Mouse (Mus musculus): ENCODE measurements around the gene E030030I06Rik. TPM values are rescaled to one million over a fixed set of nuclear protein-coding genes. Genes with fewer than 3 reads are reported as not detected.
A peak's percentile ranks its signal among the peaks of the same experiment; 100 is the strongest.
"Not testable (repeated sequence)": the region's sequence is repeated elsewhere in the genome, so short reads cannot be mapped to it uniquely, and the experiment has no call there.

E030030I06Rik gene
- 1.8 and 3.6 TPM in 2 replicates for polyA plus RNA-seq (2014; fragmentation: Nextera tagmentation; extraction: Ambion mirVana)

DNA sequence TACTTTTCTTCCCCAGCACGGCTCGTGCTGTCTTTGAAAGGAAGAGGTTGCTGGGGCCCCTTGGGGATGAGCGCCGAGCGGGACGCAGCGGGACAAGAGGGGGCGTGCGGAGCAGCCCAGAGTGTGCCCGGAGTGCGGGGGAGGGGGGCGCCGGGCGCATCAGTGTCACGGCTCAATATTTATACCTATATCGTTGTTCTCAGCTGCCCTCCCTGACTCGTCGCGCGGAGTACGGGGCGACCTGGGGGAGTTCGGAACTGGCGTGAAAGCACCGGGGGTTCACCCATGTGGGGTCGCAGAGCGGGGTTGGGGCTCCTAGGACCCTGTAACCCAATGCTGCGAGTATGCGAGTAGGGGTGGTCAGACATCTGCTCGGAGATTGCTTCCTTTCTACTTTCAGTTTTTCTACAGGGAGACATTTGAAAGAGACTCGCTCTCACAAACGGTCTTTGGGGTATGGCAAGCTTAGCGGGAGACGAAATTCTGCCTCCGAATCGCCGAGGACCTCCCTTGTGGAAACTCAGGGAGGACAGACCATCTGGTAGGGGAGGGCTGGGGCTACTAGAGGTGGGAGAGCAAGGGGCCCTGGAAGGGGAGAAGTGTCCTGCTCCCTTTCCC is at the start of gene E030030I06Rik:
Gene E030030I06Rik, minus strand, starts transcription at position 198 of the 618 bp plus-strand sequence.
- Histone ChIP-seq H3K36me3 (ENCODE audit: control insufficient read depth, insufficient read depth, low read length) (no peaks in the 10 kb centered on the region), H3K4me3 (replicated peaks; ENCODE audit: low read depth, low read length) (peak within 1 kb of the TSS; percentile 55), H3K9ac (replicated peaks; ENCODE audit: low read length) (peak within 1 kb of the TSS; percentile 47), H3K4me2 (ENCODE audit: low read length) (peak within 1 kb of the TSS; percentile 77), H3K27me3 (ENCODE audit: control insufficient read depth, insufficient read depth, low read length) (peaks cover 29% of the 10 kb centered on the region; the same call in 1 of the 2 replicates), H3K9me3 (ENCODE audit: control insufficient read depth, low read length) (no peaks in the 10 kb centered on the region), H3K4me1 (ENCODE audit: control insufficient read depth, insufficient read depth, low read length) (peaks cover 5% of the 10 kb centered on the region), H3K27ac (replicated peaks; ENCODE audit: low read depth, low read length) (no peak within 1 kb of the TSS; the same call in 1 of the 2 replicates)
- DNase-seq: peak; percentile 57
- WGBS: under 1% methylated on average over 37 of the region's 37 CpGs
- peak; percentile 57 for ATAC-seq (ENCODE audit: low FRiP score, low TSS enrichment)

DNA sequence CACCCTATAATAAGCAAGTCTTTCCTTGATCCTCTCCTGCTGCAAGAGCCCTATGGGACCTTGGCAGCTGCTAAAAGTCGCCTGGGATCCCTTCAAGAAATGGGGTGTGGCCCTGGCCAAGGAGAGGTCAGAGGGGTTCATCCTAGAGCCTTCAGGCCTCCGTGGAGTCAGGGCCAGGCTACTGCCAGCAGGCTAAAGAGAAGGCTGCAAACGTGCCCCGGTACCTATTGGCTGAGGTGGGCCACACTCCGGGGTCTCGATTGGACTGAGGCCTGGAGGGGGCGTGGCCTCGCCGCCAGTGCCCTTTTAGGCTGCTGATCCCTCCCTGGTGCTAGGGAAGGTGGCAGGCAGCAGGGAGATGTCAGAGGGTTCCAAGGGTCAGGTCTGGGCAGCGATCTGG is 42.0 kb upstream of the E030030I06Rik start:
- DNase-seq (peak; percentile 10), ATAC-seq (ENCODE audit: low FRiP score, low TSS enrichment) (peak; percentile 60; the same call in 1 of the 2 replicates)
- 2% methylated on average over 6 of the region's 10 CpGs for WGBS

DNA sequence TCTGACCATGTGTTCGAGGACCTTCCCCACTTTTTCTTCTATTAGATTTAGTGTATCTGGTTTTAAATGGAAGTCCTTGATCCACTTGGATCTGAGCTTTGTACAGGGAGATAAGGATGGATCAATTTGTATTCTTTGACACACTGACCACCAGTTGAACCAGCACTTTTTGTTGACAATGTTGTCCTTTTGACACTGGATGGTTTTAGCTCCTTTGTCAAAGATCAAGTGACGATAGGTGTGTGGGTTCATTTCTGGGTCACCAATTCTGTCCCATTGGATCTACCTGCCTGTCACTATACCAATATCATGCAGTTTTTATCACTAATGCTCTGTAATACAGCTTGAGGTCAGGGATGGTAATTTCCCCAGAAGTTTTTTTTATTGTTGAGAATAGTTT is 27.4 kb upstream of the E030030I06Rik start:
- not testable (repeated sequence) for H3K4me1 ChIP-seq (ENCODE audit: control insufficient read depth, insufficient read depth, low read length); H3K9me3 ChIP-seq (ENCODE audit: control insufficient read depth, low read length); H3K36me3 ChIP-seq (ENCODE audit: control insufficient read depth, insufficient read depth, low read length); H3K4me2 ChIP-seq (ENCODE audit: low read length); H3K9ac ChIP-seq (replicated peaks; ENCODE audit: low read length); H3K4me3 ChIP-seq (replicated peaks; ENCODE audit: low read depth, low read length); DNase-seq; H3K27me3 ChIP-seq (ENCODE audit: control insufficient read depth, insufficient read depth, low read length); H3K27ac ChIP-seq (replicated peaks; ENCODE audit: low read depth, low read length); ATAC-seq (ENCODE audit: low FRiP score, low TSS enrichment)
- 94% methylated on average over 2 of the region's 2 CpGs for WGBS

More for the DNA sequence above, 42.0 kb upstream of the E030030I06Rik start:
- not testable (repeated sequence) for H3K9me3 ChIP-seq (ENCODE audit: control insufficient read depth, low read length); H3K27ac ChIP-seq (replicated peaks; ENCODE audit: low read depth, low read length); H3K4me1 ChIP-seq (ENCODE audit: control insufficient read depth, insufficient read depth, low read length); H3K36me3 ChIP-seq (ENCODE audit: control insufficient read depth, insufficient read depth, low read length); H3K27me3 ChIP-seq (ENCODE audit: control insufficient read depth, insufficient read depth, low read length); H3K9ac ChIP-seq (replicated peaks; ENCODE audit: low read length); H3K4me3 ChIP-seq (replicated peaks; ENCODE audit: low read depth, low read length)
- peak overlapping the region; percentile 27; the same call in 1 of the 2 replicates for H3K4me2 ChIP-seq (ENCODE audit: low read length)

DNA sequence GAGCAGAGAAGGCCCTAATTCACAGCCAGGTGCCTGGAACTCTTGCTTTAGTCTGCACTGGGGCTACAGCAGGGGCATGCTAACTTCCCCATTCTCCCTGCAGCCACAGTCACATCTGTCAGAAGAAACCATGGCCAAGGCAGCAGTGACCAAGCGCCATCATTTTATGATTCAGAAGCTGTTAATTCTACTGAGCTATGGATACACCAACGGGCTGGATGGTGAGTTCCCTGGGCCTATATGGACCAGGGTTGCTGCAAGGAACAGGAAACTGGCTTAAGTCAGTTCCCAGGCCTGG is 25.1 kb upstream of the E030030I06Rik start:
- not testable (repeated sequence) for H3K4me2 ChIP-seq (ENCODE audit: low read length); H3K36me3 ChIP-seq (ENCODE audit: control insufficient read depth, insufficient read depth, low read length); H3K27ac ChIP-seq (replicated peaks; ENCODE audit: low read depth, low read length); H3K4me3 ChIP-seq (replicated peaks; ENCODE audit: low read depth, low read length); H3K9ac ChIP-seq (replicated peaks; ENCODE audit: low read length); ATAC-seq (ENCODE audit: low FRiP score, low TSS enrichment); H3K4me1 ChIP-seq (ENCODE audit: control insufficient read depth, insufficient read depth, low read length); H3K27me3 ChIP-seq (ENCODE audit: control insufficient read depth, insufficient read depth, low read length); H3K9me3 ChIP-seq (ENCODE audit: control insufficient read depth, low read length); DNase-seq
- WGBS: 80% methylated on average over 2 of the region's 2 CpGs

DNA sequence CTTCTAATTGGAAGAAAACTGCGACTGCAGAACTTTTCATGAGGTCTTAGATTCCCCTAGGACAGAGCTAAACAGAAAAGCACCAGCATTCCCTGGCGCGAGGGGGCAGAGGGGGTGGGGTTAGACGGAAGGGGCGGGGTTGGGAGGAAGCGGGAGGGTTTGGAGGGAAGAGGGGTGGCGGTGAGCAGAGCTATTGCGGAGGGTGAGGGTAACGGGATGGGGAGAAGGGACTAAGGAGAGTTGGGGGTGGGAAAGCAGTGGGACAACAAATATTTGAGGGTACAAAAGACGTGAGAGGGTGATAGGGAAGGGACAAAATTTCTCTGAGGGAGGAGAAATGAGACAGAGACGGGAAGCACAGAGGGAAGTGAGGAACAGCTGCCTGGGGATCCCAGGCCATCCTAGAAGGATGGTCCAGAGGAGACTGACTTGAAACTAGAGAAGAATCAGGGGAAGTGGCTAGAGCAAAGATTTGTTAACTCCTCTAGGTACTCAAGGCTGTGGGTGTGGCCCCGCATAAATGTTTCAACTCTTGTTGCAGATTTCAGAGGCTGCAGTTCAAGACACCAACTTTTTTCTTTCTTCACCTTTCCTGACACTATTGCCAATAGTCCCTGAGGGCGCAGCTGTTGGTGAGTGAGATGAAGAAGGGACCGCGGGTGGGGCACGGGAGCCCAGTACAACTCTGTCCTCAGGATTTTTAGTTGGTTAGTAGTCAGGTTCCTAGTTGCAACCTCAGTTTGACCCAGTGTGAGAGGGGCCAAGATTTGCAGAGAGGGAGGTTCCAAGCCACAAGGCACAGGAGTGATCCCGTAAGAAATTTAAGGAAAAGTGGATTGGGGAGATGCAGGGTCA is 24.5 kb upstream of the E030030I06Rik start:
- 15% methylated on average over 11 of the region's 17 CpGs for WGBS
- not testable (repeated sequence) for H3K4me2 ChIP-seq (ENCODE audit: low read length); H3K27ac ChIP-seq (replicated peaks; ENCODE audit: low read depth, low read length); DNase-seq; ATAC-seq (ENCODE audit: low FRiP score, low TSS enrichment); H3K36me3 ChIP-seq (ENCODE audit: control insufficient read depth, insufficient read depth, low read length); H3K9ac ChIP-seq (replicated peaks; ENCODE audit: low read length); H3K4me1 ChIP-seq (ENCODE audit: control insufficient read depth, insufficient read depth, low read length); H3K4me3 ChIP-seq (replicated peaks; ENCODE audit: low read depth, low read length); H3K9me3 ChIP-seq (ENCODE audit: control insufficient read depth, low read length); H3K27me3 ChIP-seq (ENCODE audit: control insufficient read depth, insufficient read depth, low read length)

DNA sequence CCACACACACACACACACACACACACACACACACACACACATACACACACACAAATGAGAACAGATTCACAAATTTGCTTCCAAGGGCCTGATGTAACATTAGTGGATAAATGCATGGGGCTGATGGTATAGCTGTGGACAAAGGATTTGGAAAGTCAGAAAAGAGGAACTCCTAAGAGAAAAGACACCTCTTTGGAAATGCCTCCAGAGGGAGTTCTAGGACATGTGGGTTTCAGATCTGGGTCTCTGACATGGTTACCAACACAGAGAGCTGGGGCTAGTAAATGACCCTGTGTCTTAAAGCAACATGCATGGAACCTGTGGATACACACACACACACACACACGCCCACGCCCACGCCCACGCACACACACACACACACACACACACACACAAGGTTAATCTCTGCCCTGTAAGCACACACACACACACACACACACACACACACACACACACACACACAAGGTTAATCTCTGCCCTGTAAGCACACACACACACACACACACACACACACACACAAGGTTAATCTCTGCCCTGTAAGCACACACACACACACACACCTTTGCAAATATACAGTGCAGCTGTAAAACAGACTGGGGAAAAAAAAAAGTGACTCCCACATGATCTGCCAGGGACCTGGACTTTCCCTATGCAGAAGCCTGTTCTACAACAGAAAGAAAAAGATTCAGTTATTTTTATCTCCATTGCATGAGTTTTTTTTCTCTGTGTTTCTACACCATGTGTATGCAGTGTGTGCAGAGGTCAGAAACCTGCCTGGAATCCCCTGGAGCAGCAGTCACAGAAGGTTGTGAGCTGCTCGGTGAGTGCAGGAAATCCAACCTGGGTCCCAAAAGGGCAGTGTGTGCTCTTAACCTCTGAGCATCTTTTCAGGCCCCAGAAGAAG is 23.6 kb upstream of the E030030I06Rik start:
- not testable (repeated sequence) for H3K4me3 ChIP-seq (replicated peaks; ENCODE audit: low read depth, low read length); H3K9me3 ChIP-seq (ENCODE audit: control insufficient read depth, low read length); H3K36me3 ChIP-seq (ENCODE audit: control insufficient read depth, insufficient read depth, low read length); H3K9ac ChIP-seq (replicated peaks; ENCODE audit: low read length); ATAC-seq (ENCODE audit: low FRiP score, low TSS enrichment); H3K4me1 ChIP-seq (ENCODE audit: control insufficient read depth, insufficient read depth, low read length); H3K27ac ChIP-seq (replicated peaks; ENCODE audit: low read depth, low read length); H3K4me2 ChIP-seq (ENCODE audit: low read length); H3K27me3 ChIP-seq (ENCODE audit: control insufficient read depth, insufficient read depth, low read length); DNase-seq
- 80% methylated on average over 4 of the region's 5 CpGs for WGBS

DNA sequence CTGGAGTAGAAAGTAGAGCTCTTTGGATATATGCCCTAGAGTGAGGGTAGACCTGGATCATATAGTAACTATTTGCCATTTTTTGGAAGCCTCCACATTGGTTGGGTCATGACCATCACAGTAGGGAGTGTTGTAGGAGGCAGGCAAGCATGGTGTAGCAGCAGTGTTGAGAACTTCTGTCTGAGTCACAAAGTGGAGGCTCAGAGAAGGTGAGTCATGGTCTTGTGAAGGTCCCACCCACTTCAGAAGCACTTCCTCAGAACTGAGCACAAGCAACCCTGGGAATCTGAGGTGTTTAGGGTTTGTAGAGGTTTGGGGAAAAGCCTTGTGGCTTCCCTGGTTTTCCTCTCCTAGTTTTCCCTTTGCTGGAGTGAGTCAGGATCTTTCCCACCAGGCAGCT is 20.0 kb upstream of the E030030I06Rik start:
- H3K9ac ChIP-seq (replicated peaks; ENCODE audit: low read length); H3K36me3 ChIP-seq (ENCODE audit: control insufficient read depth, insufficient read depth, low read length); H3K4me1 ChIP-seq (ENCODE audit: control insufficient read depth, insufficient read depth, low read length); DNase-seq; H3K4me3 ChIP-seq (replicated peaks; ENCODE audit: low read depth, low read length); H3K9me3 ChIP-seq (ENCODE audit: control insufficient read depth, low read length); H3K27ac ChIP-seq (replicated peaks; ENCODE audit: low read depth, low read length); H3K4me2 ChIP-seq (ENCODE audit: low read length); H3K27me3 ChIP-seq (ENCODE audit: control insufficient read depth, insufficient read depth, low read length); ATAC-seq (ENCODE audit: low FRiP score, low TSS enrichment): not testable (repeated sequence)

DNA sequence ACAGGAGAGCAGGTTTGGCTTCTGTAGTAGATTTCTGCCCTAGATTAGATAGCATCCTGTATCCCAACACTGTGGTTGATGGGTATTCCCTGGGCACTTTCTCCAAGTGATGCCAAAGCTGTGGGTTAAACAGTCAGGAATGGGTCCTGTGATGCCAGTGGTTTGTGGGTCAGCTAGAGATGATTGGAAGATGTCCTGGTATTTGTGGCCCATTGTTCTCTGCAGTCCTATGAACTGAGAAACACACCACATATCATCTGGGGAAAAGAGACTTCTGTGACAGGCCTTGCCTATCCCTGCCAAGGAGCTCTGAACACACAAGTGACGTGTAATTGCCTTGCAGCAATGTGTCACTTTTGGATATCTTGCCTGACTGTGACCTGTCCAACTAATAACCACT is 18.0 kb upstream of the E030030I06Rik start:
- not testable (repeated sequence) for H3K27ac ChIP-seq (replicated peaks; ENCODE audit: low read depth, low read length); DNase-seq; H3K27me3 ChIP-seq (ENCODE audit: control insufficient read depth, insufficient read depth, low read length); H3K9ac ChIP-seq (replicated peaks; ENCODE audit: low read length); H3K4me1 ChIP-seq (ENCODE audit: control insufficient read depth, insufficient read depth, low read length); H3K4me3 ChIP-seq (replicated peaks; ENCODE audit: low read depth, low read length); H3K4me2 ChIP-seq (ENCODE audit: low read length); H3K36me3 ChIP-seq (ENCODE audit: control insufficient read depth, insufficient read depth, low read length); H3K9me3 ChIP-seq (ENCODE audit: control insufficient read depth, low read length); ATAC-seq (ENCODE audit: low FRiP score, low TSS enrichment)
- 90% methylated on average over 1 of the region's 1 CpGs for WGBS

Data from midbrain, embryonic 14.5 days (tissue).